Mouse (Mus musculus): ENCODE measurements around the gene Pla2g6. TPM values are rescaled to one million over a fixed set of nuclear protein-coding genes. Genes with fewer than 3 reads are reported as not detected.

Pla2g6 gene
- polyA plus RNA-seq, 1 experiment = 26.0 TPM

DNA sequence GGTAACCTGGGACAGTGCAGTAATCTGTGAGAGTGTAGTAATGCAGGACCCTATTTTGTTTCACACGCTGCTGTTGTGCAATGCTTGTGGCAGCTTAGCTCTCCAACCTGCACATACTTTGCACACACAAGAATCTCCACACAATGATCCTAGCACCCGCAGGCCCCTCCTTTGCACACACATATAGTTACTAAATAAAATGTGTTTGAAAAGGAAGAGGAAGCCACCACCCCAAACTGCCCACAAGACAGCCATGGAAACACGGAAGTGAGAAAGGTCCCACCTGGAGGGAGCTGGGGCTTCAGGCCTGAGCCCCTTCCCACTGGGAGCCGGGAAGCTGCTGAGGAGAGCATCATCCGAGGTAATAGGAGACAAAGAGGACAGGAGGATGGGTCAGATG, 10.8 kb upstream of the Pla2g6 start:
- Histone ChIP-seq H3K9me3 (peaks cover 7% of the 10 kb centered on the region; the same call in 1 of the 2 replicates), H3K36me3 (replicated peaks; ENCODE audit: low read length) (no peaks in the 10 kb centered on the region), H3K4me3 (replicated peaks) (no peak overlapping the region), H3K27me3 (replicated peaks) (peaks cover 40% of the 10 kb centered on the region), H3K4me1 (peaks cover 48% of the 10 kb centered on the region)
- TF ChIP-seq FLI1 (IDR thresholded peaks at IDR 0.05; ENCODE audit: low read length) = no peak
- no peak for TF ChIP-seq GATA1 (IDR thresholded peaks at IDR 0.05; ENCODE audit: borderline replicate concordance, low read length)

DNA sequence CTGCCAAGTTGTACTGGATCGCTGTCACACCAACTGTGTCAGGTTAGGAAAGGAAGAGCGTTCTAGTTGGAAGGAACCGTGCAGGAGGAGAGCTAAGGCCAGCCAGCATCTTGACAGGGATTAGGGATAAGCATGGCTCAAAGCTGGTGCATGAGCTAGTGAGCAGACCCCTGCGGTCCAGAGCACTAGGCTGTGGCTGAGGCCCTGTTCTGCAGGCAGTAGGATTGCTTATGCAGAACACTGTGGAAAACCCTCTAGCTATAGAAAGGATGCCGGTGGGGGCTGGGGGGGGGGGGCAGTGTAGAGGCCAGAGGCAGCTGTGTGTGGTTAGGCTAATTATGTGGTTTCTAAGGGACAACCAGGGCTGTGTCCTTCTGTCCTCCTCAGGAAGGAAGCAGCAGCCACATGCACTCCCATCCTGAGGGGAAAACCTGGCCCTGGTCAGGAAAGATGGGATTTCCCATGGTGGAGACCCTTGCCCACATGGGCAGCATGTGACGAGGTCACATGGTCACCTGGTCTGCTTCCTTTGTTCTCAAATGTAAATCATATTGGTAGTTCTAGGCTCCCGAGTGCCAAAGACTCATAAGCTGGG, 7.0 kb upstream of the Pla2g6 start:
- peaks cover 46% of the 10 kb centered on the region for H3K4me1 ChIP-seq
- TF ChIP-seq FLI1 (IDR thresholded peaks at IDR 0.05; ENCODE audit: low read length) (no peak), GATA1 (IDR thresholded peaks at IDR 0.05; ENCODE audit: borderline replicate concordance, low read length) (no peak)
- H3K9me3 ChIP-seq = 0 out of 2 replicates have a peak, but pooled peaks cover 4% of the 10 kb centered on the region
- no peaks in the 10 kb centered on the region for H3K36me3 ChIP-seq (replicated peaks; ENCODE audit: low read length)
- H3K4me3 ChIP-seq (replicated peaks) = peak overlapping the region; percentile 56
- peaks cover 35% of the 10 kb centered on the region for H3K27me3 ChIP-seq (replicated peaks)

DNA sequence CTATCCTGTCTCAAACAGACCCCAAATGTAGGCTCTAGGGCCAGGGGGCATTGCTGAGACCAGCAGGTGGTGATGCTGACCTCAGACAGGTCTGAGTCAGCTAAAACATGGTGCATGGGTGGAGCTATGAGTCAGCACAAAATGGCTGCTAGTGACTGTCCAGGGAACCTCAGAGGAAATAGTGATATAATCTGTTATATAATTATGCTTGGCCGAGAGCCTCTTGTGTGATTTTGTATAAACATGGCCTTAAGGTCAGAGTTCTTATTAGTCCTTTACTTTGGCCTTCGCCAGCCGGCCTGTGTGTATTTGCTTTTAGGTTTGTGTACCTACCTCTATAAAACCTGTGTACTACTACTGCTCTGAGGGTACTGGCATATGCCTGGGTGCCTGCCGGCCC, 5.2 kb upstream of the Pla2g6 start:
- H3K27me3 ChIP-seq (replicated peaks) = peaks cover 21% of the 10 kb centered on the region
- H3K36me3 ChIP-seq (replicated peaks; ENCODE audit: low read length) = no peaks in the 10 kb centered on the region
- TF ChIP-seq FLI1 (IDR thresholded peaks at IDR 0.05; ENCODE audit: low read length) (no peak), GATA1 (IDR thresholded peaks at IDR 0.05; ENCODE audit: borderline replicate concordance, low read length) (no peak)
- H3K4me3 ChIP-seq (replicated peaks) = no peak overlapping the region
- 0 out of 2 replicates have a peak, but pooled peaks cover 2% of the 10 kb centered on the region for H3K9me3 ChIP-seq
- peaks cover 44% of the 10 kb centered on the region for H3K4me1 ChIP-seq

DNA sequence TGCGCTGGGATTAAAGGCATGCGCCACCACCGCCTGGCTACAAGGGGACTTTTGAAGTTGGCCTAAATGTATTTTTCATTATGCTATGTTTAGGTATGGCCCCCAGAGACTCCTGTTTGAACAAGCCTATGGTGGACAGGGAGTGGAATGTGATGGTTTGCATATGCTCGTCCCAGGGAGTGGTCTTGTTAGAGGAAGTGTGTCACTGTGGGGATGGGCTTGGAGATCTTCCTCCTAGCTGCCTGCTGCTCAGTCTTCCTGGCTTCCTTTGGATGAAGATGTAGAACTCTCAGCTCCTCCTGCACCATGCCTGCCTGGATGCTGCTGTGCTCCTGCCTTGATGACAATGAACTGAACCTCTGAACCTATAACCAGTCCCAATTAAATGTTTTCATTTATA, 2.3 kb upstream of the Pla2g6 start:
- Histone ChIP-seq H3K9me3 (no peaks in the 10 kb centered on the region), H3K4me1 (peaks cover 59% of the 10 kb centered on the region), H3K4me3 (replicated peaks) (no peak overlapping the region), H3K27me3 (replicated peaks) (peaks cover 6% of the 10 kb centered on the region), H3K36me3 (replicated peaks; ENCODE audit: low read length) (peaks cover 2% of the 10 kb centered on the region)
- TF ChIP-seq FLI1 (IDR thresholded peaks at IDR 0.05; ENCODE audit: low read length) (no peak), GATA1 (IDR thresholded peaks at IDR 0.05; ENCODE audit: borderline replicate concordance, low read length) (no peak)

DNA sequence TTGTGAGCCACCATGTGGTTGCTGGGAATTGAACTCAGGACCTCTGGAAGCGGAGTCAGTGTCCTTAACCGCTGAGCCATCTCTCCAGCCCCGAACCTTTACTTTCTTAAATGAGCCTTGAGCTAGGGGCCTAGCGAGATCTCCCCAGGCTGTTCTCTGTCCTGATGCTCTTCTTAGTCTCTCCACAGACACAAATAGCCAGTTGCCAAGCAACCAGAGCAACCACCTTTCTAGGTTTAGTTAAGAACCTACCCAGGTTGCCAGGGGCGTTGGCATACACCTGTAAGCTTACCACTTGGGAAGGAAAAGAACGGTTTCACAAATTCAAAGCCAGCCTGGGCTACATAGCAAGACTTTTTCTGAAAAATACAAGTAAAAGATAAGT, 1.8 kb upstream of the Pla2g6 start:
- peaks cover 7% of the 10 kb centered on the region for H3K36me3 ChIP-seq (replicated peaks; ENCODE audit: low read length)
- peaks cover 59% of the 10 kb centered on the region for H3K4me1 ChIP-seq
- no peak for TF ChIP-seq GATA1 (IDR thresholded peaks at IDR 0.05; ENCODE audit: borderline replicate concordance, low read length)
- TF ChIP-seq FLI1 (IDR thresholded peaks at IDR 0.05; ENCODE audit: low read length) = no peak
- peaks cover 4% of the 10 kb centered on the region for H3K27me3 ChIP-seq (replicated peaks)
- no peak overlapping the region for H3K4me3 ChIP-seq (replicated peaks)
- no peaks in the 10 kb centered on the region for H3K9me3 ChIP-seq

DNA sequence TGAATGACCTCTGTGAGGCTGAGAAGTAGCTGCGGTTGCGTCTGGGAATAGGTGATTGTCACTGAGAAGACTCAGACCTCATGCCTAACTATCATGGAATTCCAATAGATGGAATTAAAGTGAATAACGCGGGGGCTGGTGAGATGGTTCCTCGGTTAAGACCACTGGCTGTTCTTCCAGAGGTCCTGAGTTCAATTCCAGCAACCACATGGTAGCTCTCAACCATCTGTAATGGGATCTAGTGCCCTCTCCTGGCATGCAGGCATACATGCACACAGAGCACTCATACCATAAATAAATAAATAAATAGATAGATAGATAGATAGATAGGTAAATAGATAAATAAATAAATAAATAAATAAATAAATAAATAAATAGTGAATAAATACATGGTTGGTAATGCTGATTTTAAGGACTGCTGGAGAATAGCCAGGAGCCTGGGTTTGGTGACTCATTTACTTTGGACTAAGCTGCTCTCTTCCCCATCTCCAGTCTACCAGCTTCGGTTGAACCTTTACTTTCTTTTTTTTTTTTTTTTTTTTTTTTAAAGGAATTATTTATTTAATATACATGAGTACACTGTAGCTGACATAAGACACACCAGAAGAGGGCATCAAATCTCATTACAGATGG, 1.3 kb upstream of the Pla2g6 start:
- TF ChIP-seq FLI1 (IDR thresholded peaks at IDR 0.05; ENCODE audit: low read length) (no peak), GATA1 (IDR thresholded peaks at IDR 0.05; ENCODE audit: borderline replicate concordance, low read length) (no peak)
- H3K36me3 ChIP-seq (replicated peaks; ENCODE audit: low read length) = peaks cover 11% of the 10 kb centered on the region
- H3K9me3 ChIP-seq = no peaks in the 10 kb centered on the region
- H3K27me3 ChIP-seq (replicated peaks) = no peaks in the 10 kb centered on the region
- no peak overlapping the region for H3K4me3 ChIP-seq (replicated peaks)
- peaks cover 59% of the 10 kb centered on the region for H3K4me1 ChIP-seq

DNA sequence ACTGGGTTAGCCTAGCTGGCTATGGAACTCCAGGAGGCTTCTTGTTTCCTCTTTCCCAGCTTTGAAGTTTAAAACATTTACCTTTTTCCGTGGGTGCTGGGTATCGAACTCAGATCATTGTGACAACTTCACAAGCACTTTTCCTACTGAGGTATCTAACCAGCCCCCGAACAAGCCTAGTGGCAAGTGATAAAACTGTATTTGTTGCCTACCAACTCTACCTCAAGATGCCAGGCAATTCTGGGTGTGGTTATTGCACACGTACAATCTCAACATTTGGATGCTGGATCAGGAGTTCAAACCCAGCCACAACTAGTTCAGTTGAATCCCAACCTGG, 717 bp upstream of the Pla2g6 start:
- Histone ChIP-seq H3K4me3 (replicated peaks) (peak overlapping the region; percentile 94), H3K9me3 (no peaks in the 10 kb centered on the region), H3K27me3 (replicated peaks) (no peaks in the 10 kb centered on the region), H3K36me3 (replicated peaks; ENCODE audit: low read length) (peaks cover 16% of the 10 kb centered on the region), H3K4me1 (peaks cover 59% of the 10 kb centered on the region)
- TF ChIP-seq FLI1 (IDR thresholded peaks at IDR 0.05; ENCODE audit: low read length) (no peak), GATA1 (IDR thresholded peaks at IDR 0.05; ENCODE audit: borderline replicate concordance, low read length) (no peak)

DNA sequence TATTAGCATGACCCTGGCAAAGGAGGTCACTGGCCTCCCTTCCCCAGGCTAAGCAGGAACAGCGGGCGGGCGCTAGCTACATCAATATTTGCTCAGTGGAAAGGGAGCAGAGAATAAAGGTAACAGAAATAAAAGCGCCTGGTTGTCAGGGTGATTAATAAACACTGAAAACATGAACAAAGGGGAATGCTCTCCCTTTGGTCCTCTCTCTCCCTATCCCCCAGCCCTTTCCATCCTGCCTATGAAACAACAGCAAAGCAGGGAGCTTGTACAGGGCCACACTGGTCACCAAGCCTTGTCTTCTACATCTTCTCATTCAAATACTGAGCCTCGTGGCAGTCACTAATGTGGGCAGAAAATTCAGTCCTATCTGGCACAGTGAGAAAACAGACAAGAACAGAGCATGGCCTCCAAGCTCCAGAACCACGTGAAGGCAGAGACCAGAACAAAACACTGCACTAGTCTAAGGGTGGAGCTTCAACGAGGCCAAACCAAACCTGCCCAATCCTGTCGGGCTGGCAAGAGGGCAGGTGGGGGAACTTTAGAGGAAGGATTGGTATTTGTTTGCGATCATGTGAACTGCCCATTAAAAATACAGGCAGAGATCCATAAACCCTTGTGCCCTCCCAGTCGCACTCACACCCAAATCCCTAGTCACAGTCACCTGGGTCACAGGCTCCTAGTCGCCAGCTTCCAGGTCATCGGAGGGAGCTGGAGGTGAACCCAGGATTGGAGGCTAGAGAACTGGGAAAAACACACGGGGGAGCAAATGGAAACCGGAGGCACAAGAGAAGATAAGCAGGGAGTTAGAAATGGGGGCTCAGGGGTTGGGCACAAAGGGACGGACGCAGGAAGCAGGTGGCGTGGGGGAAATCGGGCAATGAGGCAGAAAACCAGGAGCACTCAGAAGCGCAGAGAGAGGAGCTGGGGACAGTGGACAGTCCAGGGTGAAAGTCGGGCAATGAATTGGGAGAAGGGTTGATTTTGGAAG, 924 bp downstream of the Pla2g6 start:
- Histone ChIP-seq H3K36me3 (replicated peaks; ENCODE audit: low read length) (peaks cover 20% of the 10 kb centered on the region), H3K4me3 (replicated peaks) (peak overlapping the region; percentile 94), H3K9me3 (no peaks in the 10 kb centered on the region), H3K27me3 (replicated peaks) (no peaks in the 10 kb centered on the region), H3K4me1 (peaks cover 63% of the 10 kb centered on the region)
- TF ChIP-seq FLI1 (IDR thresholded peaks at IDR 0.05; ENCODE audit: low read length) (no peak), GATA1 (IDR thresholded peaks at IDR 0.05; ENCODE audit: borderline replicate concordance, low read length) (no peak)

DNA sequence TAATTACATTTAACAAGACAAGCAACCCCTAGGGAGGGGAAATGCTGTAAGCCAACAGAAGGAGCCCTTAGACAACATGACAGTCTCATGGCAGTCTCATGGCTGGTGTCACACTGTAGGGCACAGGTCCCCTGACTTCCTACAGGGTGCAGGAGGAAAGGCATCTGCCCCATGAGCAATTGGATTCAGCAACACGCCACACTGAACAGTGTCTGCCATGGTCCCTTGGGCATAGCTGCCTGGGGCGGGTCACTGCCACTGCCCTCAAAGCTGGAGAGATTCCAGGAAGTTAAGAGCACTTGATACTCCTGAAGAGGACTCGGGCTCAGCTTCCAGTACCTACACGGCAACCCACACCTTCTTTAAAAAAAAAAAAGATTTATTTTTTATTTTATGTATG, 1.9 kb downstream of the Pla2g6 start:
- Histone ChIP-seq H3K27me3 (replicated peaks) (no peaks in the 10 kb centered on the region), H3K4me1 (peaks cover 73% of the 10 kb centered on the region), H3K36me3 (replicated peaks; ENCODE audit: low read length) (peaks cover 20% of the 10 kb centered on the region), H3K9me3 (no peaks in the 10 kb centered on the region), H3K4me3 (replicated peaks) (peak overlapping the region; percentile 86)
- TF ChIP-seq GATA1 (IDR thresholded peaks at IDR 0.05; ENCODE audit: borderline replicate concordance, low read length) (no peak), FLI1 (IDR thresholded peaks at IDR 0.05; ENCODE audit: low read length) (no peak)

All from megakaryocyte, embryonic 14.5 days (primary cell).